Mouse (Mus musculus): ENCODE measurements at regions not wholly inside any gene's neighbourhood (a gene's known extent, or its start where the extent isn't known, plus 50 kb on each side); places are given as distances from the start of the nearest gene placed in this dataset.
"Not testable (repeated sequence)": the region's sequence is repeated elsewhere in the genome, so short reads cannot be mapped to it uniquely, and the experiment has no call there.

DNA sequence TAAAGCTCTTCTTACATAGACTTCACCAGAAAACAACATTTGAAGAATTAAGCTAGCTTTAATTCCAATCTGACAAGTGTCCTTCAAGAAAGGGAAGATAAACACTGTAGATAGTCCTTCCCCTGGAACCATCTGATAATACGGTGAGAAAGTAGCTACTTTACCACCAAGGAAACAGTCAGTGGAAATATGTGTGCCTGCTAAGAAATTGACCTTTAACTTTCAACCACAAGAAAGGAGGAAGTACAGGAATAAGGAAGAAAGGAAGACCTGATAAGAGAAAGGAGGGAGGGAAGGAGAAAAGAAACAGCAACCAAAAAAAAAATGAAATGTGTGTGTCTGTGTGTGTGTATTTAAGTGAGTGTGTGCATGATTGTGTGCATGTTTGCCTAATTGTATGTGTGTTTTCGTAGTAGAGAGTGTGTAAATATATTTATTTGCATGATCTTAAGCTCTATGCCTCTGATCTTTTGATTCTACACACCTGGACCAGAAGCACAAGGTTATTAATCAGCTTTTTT is 831.3 kb downstream of the Pla2g4a start:
- no peak for DNase-seq (ENCODE audit: low spot score in 2 of 2)

GRCm38 (mm10) chr1:149129138-149129537 is 832.0 kb downstream of the Pla2g4a start:
- no peak for DNase-seq (ENCODE audit: low spot score in 2 of 2)

DNA sequence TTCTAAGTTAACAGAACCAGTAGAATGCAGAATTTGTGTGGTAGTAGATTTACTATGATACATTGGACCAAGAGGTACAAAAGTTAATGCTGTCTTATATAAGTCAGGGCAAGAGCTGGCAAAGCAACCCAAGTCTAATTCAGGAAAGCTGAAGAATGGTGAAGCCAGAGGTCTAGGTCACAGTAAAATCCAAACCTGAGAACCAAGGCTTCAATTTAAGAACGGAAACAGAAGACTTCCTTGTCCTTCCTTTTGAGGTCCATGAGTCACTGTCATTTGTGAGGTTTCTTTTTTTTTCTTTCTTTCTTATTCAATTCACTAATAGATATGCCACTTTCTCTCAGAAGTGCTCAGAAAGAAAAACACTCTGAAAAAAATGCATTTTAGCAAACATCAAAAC is 833.4 kb downstream of the Pla2g4a start:
- no peak for DNase-seq (ENCODE audit: low spot score in 2 of 2)

DNA sequence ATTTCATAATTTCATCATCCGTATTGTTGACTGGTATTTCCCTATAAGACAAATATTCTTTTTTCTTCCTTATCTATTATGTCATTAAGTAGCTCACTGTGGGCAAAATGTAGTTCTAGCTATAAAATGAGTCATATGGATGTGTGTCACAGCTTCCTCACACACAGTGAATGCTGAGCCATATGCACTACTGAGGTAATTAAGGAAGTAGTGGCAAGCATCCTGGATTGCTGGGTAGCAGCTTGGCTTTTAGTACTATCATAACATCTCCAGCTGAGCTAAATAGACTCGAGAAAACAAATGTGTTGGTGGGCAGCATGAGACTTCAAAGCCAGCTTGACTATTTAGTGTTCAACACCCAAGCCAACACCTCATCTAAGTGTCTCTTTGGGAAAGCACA is 857.7 kb downstream of the Pla2g4a start:
- no peak for DNase-seq (ENCODE audit: low spot score in 2 of 2)

DNA sequence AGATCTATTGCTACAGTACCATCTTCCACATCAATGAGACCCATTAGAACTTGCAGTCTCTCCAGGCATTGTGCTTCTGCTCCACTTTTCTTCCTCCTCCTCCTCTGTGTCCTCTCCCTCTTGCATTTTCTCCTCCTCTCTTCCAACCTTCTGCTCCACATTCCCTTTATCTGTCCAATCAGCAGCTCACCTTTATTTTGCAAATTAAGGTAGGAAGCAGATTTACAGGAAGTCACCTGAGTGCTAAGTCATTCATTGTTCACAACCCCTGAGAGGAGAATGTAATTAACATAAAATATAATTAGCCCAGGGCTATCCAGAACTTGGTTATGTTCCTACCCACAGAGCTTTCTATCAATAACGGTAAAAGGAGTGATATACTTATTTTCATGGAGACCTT is 863.7 kb downstream of the Pla2g4a start:
- no peak for DNase-seq (ENCODE audit: low spot score in 2 of 2)

DNA sequence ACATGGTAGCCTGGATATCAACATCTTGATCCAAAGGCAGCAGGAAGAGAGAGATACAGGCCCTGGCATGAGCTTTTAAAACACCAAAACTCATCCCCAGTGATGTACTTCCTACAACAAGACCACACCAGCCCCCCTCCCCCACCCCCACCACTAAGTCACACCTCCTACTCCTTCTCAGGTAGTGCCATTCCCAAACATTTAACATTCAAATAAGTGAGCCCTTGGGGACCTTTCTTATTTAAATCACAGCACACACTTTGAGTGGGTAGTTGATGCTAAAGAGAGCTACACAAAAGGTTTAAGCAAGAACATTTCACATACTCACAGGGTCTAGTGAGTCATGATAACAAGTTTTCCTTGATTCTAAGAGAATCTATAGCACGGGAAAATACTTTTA is 886.4 kb downstream of the Pla2g4a start:
- no peak for DNase-seq (ENCODE audit: low spot score in 2 of 2)

GRCm38 (mm10) chr1:149069570-149069969 is 891.5 kb downstream of the Pla2g4a start:
- DNase-seq (ENCODE audit: low spot score in 2 of 2): no peak

GRCm38 (mm10) chr1:149063011-149063410 is 898.1 kb downstream of the Pla2g4a start:
- not testable (repeated sequence) for DNase-seq (ENCODE audit: low spot score in 2 of 2)

- no peak for DNase-seq (ENCODE audit: low spot score in 2 of 2)
Observed at GRCm38 (mm10) chr1:149038188-149038967, 922.7 kb downstream of the Pla2g4a start.

DNA sequence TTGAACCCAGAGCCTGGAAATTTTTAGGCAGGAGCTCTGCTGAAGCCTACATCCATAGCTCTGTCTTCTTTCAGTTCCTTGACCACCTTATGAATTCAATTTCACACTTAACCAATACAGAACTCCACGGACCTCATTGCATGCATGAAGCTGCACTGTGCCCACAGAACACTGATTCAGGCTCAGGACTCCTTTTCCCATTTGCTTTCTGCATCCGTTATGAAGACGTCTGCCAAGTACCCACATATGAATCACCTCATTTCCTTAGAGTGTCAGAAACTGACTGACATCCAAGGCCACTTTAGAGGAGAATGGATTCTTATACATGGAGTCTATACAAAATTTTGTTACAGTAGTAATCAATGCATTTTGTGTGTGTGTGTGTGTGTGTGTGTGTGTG is 932.8 kb downstream of the Pla2g4a start:
- no peak for DNase-seq (ENCODE audit: low spot score in 2 of 2)

- no peak for DNase-seq (ENCODE audit: low spot score in 2 of 2)
Observed at GRCm38 (mm10) chr1:149021734-149022133, 939.4 kb downstream of the Pla2g4a start.

DNA sequence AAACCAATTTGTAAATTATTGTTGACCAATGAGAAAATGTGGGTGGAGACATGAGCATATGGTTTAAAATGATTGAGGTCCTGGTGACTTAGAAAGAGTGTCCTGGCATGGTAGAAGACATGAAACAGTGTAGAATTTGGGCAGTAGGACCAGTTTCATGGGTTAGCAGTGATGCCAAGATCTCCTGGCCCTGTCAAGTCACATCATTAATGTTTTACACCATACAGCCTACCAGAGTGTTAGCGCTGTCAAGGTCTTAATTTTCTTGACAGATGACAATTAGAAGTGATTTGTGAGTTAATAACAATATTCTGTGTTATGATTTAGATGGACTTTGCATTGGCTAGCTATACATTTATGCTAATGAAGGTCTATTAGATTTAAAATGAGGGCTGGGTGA is 939.8 kb downstream of the Pla2g4a start:
- DNase-seq (ENCODE audit: low spot score in 2 of 2): no peak

GRCm38 (mm10) chr1:149014559-149014958 is 946.5 kb downstream of the Pla2g4a start:
- no peak for DNase-seq (ENCODE audit: low spot score in 2 of 2)

DNA sequence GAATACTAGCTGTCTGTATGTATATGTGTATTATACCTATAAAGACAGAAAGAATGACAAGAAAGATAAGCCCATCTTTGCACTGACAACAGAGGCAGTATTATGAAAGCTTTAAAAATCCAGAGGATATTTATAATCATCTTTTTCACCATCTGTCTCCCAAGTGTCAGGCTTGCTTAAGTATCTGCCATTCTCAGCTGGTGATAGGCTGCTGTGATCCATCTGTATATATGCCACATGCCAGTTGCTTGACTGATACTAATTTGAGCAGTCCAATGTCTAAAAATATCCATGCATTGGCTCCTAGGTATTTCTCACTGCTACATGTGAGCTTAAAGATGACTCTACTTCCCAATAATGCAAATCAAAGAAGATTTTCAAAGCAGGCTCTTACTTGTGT is 950.3 kb downstream of the Pla2g4a start:
- no peak for DNase-seq (ENCODE audit: low spot score in 2 of 2)

DNA sequence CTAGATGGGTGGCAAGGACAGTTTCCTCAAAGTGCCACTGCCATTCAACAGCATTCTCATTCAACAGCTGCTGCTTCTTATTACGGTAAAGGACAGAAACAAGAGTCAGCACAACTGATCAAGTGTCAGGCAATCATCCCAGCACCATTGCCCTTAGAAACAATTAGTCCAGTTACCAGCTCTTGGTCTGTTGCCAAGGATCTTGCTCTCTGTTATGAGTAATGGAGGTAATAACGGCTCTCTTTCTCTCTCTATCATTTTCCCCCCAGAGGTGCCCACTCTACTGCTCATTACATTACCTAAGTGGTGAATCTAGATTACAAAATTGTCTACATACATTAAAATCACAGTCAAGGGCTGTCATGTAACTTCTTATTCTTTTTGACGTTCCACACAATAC is 961.0 kb downstream of the Pla2g4a start:
- DNase-seq (ENCODE audit: low spot score in 2 of 2): no peak

- DNase-seq (ENCODE audit: low spot score in 2 of 2): no peak
Observed at GRCm38 (mm10) chr1:148993586-148993985, 967.5 kb downstream of the Pla2g4a start.

DNA sequence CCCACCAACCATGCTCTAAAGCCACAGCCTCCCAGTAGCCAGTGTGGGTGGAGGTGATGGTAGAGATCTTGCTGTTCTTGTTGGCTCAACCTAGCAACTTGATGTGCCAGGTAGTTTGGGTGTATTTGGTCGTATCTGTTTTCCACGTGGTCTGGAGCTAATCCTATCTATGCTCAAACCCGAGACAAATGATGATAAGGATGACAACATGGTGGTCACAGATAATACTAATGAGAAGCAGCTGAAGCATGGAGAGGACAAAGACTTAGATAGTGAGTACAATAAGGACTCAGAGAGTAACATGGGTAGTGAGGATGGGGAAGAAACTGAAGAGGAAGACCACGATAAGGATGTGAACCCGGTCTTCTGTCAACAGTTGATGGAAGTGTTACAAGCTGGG is 983.7 kb downstream of the Pla2g4a start:
- DNase-seq (ENCODE audit: low spot score in 2 of 2): no peak

GRCm38 (mm10) chr1:148965358-148965757 is 995.7 kb downstream of the Pla2g4a start:
- DNase-seq (ENCODE audit: low spot score in 2 of 2): no peak

GRCm38 (mm10) chr1:148934366-148934765 is 1026.7 kb downstream of the Pla2g4a start:
- no peak for DNase-seq (ENCODE audit: low spot score in 2 of 2)

- DNase-seq (ENCODE audit: low spot score in 2 of 2): no peak
Observed at GRCm38 (mm10) chr1:148924506-148924905, 1036.6 kb downstream of the Pla2g4a start.

- DNase-seq (ENCODE audit: low spot score in 2 of 2): no peak
Observed at GRCm38 (mm10) chr1:148917062-148917461, 1044.0 kb downstream of the Pla2g4a start.

- no peak for DNase-seq (ENCODE audit: low spot score in 2 of 2)
Observed at GRCm38 (mm10) chr1:148912819-148913218, 1048.3 kb downstream of the Pla2g4a start.

DNA sequence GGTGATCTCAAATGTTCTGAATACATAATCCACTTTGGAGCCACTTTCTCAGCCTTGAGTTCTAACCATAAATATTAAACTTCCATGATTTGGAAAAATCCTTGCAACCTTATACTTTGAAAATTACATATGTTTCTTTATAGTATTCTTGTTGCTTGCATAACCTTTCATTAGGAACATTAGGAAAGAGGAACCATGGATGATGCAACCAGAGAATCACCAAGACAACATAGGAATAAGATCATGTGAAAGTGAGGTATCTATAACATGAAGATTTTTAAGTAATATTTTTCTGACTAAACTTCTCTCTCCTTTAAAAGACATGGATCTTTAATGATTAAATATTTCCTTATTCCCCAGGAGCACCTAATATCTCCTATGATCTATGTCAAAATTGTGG is 1057.0 kb downstream of the Pla2g4a start:
- DNase-seq (ENCODE audit: low spot score in 2 of 2): no peak

DNA sequence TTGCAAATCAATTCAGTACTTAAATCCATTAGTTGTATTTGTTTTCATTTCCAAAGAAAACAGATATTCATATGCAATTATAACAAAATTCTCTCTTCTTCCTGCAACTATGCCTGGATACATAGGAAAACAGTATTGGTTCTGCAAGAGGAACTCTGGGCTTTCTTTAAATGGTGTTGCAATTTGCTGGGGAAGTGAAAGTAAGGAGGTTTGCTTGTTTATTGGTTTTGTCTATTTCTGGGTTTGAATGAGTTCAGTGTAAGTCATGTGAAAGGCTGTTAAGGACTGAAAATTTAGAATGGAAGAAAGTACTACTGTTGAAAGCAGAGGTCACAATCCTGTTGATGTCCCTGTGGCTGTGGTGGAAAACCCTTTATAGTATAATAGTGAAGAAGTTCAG is 1058.0 kb downstream of the Pla2g4a start:
- DNase-seq (ENCODE audit: low spot score in 2 of 2): no peak
